Mouse (Mus musculus): ENCODE measurements around the gene Pitpnm3. TPM values are rescaled to one million over a fixed set of nuclear protein-coding genes. Genes with fewer than 3 reads are reported as not detected.

The Pitpnm3 gene
- polyA plus RNA-seq, 2 experiments, result 0.40 to 1.0 TPM

- no peak for ATAC-seq (ENCODE audit: low FRiP score, low read depth)
- no peak for TF ChIP-seq POLR2A (IDR thresholded peaks at IDR 0.05; ENCODE audit: borderline replicate concordance, extremely low read depth, insufficient read depth, insufficient read length)
- DNase-seq (ENCODE audit: low spot score), result no peak
Observed at GRCm38 (mm10) chr11:72044231-72044630, 91.3 kb downstream of the Pitpnm3 start.

GRCm38 (mm10) chr11:72042631-72043030 lies 92.9 kb downstream of the Pitpnm3 start:
- WGBS, result 2% methylated on average over 14 of the region's 14 CpGs
- peak; percentile 13; the same call in 1 of the 2 replicates for ATAC-seq (ENCODE audit: low FRiP score, low read depth)

More at GRCm38 (mm10) chr11:72044231-72044630, 91.3 kb downstream of the Pitpnm3 start:
- Histone ChIP-seq H3K4me2 (replicated peaks; ENCODE audit: low read depth, low read length, severe bottlenecking) (no peak overlapping the region), H3K4me1 (ENCODE audit: control insufficient read depth, insufficient read depth, low read length) (peaks cover 17% of the 10 kb centered on the region), H3K9ac (ENCODE audit: low read depth, low read length, severe bottlenecking) (no peak overlapping the region), H3K27ac (replicated peaks; ENCODE audit: low read depth, low read length) (no peak overlapping the region), H3K36me3 (ENCODE audit: control insufficient read depth, insufficient read depth, low read length) (peaks cover 19% of the 10 kb centered on the region), H3K9me3 (ENCODE audit: control insufficient read depth, low read length) (no peaks in the 10 kb centered on the region), H3K4me3 (replicated peaks; ENCODE audit: low read length) (no peak overlapping the region), H3K27me3 (ENCODE audit: control insufficient read depth, insufficient read depth, low read length) (no peaks in the 10 kb centered on the region)
- WGBS, result 95% methylated on average over 3 of the region's 3 CpGs

GRCm38 (mm10) chr11:72041768-72042607 lies 93.6 kb downstream of the Pitpnm3 start, which contains the start of gene Pimreg:
Pimreg (plus strand) TSS chr11:72042032.
- no peak within 1 kb of the TSS for H3K27ac ChIP-seq (replicated peaks; ENCODE audit: low read depth, low read length)
- peak within 1 kb of the TSS; percentile 61 for H3K9ac ChIP-seq (ENCODE audit: low read depth, low read length, severe bottlenecking)
- peaks cover 17% of the 10 kb centered on the region for H3K4me1 ChIP-seq (ENCODE audit: control insufficient read depth, insufficient read depth, low read length)
- no peaks in the 10 kb centered on the region for H3K27me3 ChIP-seq (ENCODE audit: control insufficient read depth, insufficient read depth, low read length)
- peak within 1 kb of the TSS; percentile 90 for H3K4me2 ChIP-seq (replicated peaks; ENCODE audit: low read depth, low read length, severe bottlenecking)
- WGBS, result under 1% methylated on average over 50 of the region's 52 CpGs
- peak within 1 kb of the TSS; percentile 69 for H3K4me3 ChIP-seq (replicated peaks; ENCODE audit: low read length)
- ATAC-seq (ENCODE audit: low FRiP score, low read depth), result peak; percentile 97
- peak; percentile 95 for DNase-seq (ENCODE audit: low spot score)
- no peaks in the 10 kb centered on the region for H3K9me3 ChIP-seq (ENCODE audit: control insufficient read depth, low read length)
- 0 out of 2 replicates have a peak, but pooled peaks have one; percentile 46 for TF ChIP-seq POLR2A (IDR thresholded peaks at IDR 0.05; ENCODE audit: borderline replicate concordance, extremely low read depth, insufficient read depth, insufficient read length)
- peaks cover 19% of the 10 kb centered on the region for H3K36me3 ChIP-seq (ENCODE audit: control insufficient read depth, insufficient read depth, low read length)

More at GRCm38 (mm10) chr11:72042631-72043030, 92.9 kb downstream of the Pitpnm3 start:
- H3K9ac ChIP-seq (ENCODE audit: low read depth, low read length, severe bottlenecking), result peak overlapping the region; percentile 44
- no peaks in the 10 kb centered on the region for H3K9me3 ChIP-seq (ENCODE audit: control insufficient read depth, low read length)
- peak overlapping the region; percentile 90 for H3K4me2 ChIP-seq (replicated peaks; ENCODE audit: low read depth, low read length, severe bottlenecking)
- H3K4me1 ChIP-seq (ENCODE audit: control insufficient read depth, insufficient read depth, low read length), result peaks cover 17% of the 10 kb centered on the region
- peaks cover 19% of the 10 kb centered on the region for H3K36me3 ChIP-seq (ENCODE audit: control insufficient read depth, insufficient read depth, low read length)
- H3K4me3 ChIP-seq (replicated peaks; ENCODE audit: low read length), result peak overlapping the region; percentile 69
- no peak overlapping the region for H3K27ac ChIP-seq (replicated peaks; ENCODE audit: low read depth, low read length)
- TF ChIP-seq POLR2A (IDR thresholded peaks at IDR 0.05; ENCODE audit: borderline replicate concordance, extremely low read depth, insufficient read depth, insufficient read length), result no peak
- no peak for DNase-seq (ENCODE audit: low spot score)
- H3K27me3 ChIP-seq (ENCODE audit: control insufficient read depth, insufficient read depth, low read length), result no peaks in the 10 kb centered on the region

- H3K4me1 ChIP-seq (ENCODE audit: control insufficient read depth, insufficient read depth, low read length), result peaks cover 17% of the 10 kb centered on the region
- H3K36me3 ChIP-seq (ENCODE audit: control insufficient read depth, insufficient read depth, low read length), result peaks cover 19% of the 10 kb centered on the region
- H3K27me3 ChIP-seq (ENCODE audit: control insufficient read depth, insufficient read depth, low read length), result no peaks in the 10 kb centered on the region
- H3K4me2 ChIP-seq (replicated peaks; ENCODE audit: low read depth, low read length, severe bottlenecking), result peak overlapping the region; percentile 90
- peak overlapping the region; percentile 69 for H3K4me3 ChIP-seq (replicated peaks; ENCODE audit: low read length)
- no peak overlapping the region for H3K27ac ChIP-seq (replicated peaks; ENCODE audit: low read depth, low read length)
- TF ChIP-seq POLR2A (IDR thresholded peaks at IDR 0.05; ENCODE audit: borderline replicate concordance, extremely low read depth, insufficient read depth, insufficient read length), result no peak
- no peaks in the 10 kb centered on the region for H3K9me3 ChIP-seq (ENCODE audit: control insufficient read depth, low read length)
- DNase-seq (ENCODE audit: low spot score) (no peak), ATAC-seq (ENCODE audit: low FRiP score, low read depth) (no peak)
- peak overlapping the region; percentile 61 for H3K9ac ChIP-seq (ENCODE audit: low read depth, low read length, severe bottlenecking)
- WGBS, result 16% methylated on average over 6 of the region's 6 CpGs
Observed at GRCm38 (mm10) chr11:72041290-72041767, 94.2 kb downstream of the Pitpnm3 start.

GRCm38 (mm10) chr11:72039599-72040386 lies 95.8 kb downstream of the Pitpnm3 start:
- H3K4me2 ChIP-seq (replicated peaks; ENCODE audit: low read depth, low read length, severe bottlenecking), result no peak overlapping the region
- H3K27ac ChIP-seq (replicated peaks; ENCODE audit: low read depth, low read length), result no peak overlapping the region
- peaks cover 4% of the 10 kb centered on the region for H3K36me3 ChIP-seq (ENCODE audit: control insufficient read depth, insufficient read depth, low read length)
- no peak for TF ChIP-seq POLR2A (IDR thresholded peaks at IDR 0.05; ENCODE audit: borderline replicate concordance, extremely low read depth, insufficient read depth, insufficient read length)
- 50% methylated on average over 16 of the region's 16 CpGs for WGBS
- no peaks in the 10 kb centered on the region for H3K27me3 ChIP-seq (ENCODE audit: control insufficient read depth, insufficient read depth, low read length)
- H3K9me3 ChIP-seq (ENCODE audit: control insufficient read depth, low read length), result no peaks in the 10 kb centered on the region
- H3K4me1 ChIP-seq (ENCODE audit: control insufficient read depth, insufficient read depth, low read length), result peaks cover 17% of the 10 kb centered on the region
- H3K9ac ChIP-seq (ENCODE audit: low read depth, low read length, severe bottlenecking), result no peak overlapping the region
- H3K4me3 ChIP-seq (replicated peaks; ENCODE audit: low read length), result no peak overlapping the region
- DNase-seq (ENCODE audit: low spot score) (no peak), ATAC-seq (ENCODE audit: low FRiP score, low read depth) (no peak)
